Mouse (Mus musculus): ENCODE measurements around the gene Strn4.

Gene Strn4

DNA sequence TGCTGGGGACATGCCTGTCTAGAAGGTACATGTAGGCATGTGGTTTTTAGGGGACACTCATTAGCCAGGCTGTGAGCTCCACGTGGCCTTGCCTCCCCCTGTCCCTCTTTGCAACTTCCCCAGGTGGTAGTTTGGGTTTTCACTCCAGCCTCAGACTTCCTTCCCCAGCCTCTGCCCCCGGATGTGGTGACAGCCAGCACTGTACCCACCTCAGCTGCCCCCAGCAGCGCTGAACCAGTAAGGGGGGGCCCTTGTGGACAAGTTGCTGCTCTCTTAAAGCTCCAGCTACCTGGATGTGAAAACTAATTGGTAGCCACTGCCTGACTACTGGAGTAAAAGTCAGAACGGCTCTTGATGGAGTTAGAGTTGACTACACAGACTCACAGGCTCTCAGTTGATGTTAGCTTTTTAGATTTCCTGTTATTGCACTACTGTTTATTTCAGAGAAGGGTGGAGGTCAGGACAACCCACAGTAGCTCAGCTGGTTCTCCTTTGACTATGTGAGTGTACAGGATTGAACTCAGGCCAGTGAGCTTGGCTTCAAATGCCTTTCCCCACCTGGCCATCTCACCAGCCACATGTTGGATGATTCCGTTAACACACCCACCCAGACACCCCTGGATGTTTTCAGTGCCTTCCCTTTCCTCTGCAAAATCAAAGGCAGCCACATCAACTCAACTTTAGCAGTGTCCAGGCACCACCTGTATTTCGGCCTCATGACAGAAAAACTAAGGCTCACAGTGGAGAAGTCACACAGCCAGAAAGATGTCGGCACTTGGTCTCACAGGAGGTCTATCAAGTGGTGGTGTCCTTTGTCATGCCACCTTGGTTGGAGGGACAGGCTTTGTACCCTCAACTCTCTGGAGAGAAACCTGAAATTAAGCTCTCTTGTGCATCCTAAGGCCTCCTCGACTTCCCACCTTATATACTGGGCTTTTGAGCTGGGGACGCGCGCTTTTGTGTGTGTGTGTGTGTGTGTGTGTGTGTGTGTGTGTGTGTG, 26.2 kb downstream of the Strn4 start:
- DNase-seq (ENCODE audit: low spot score in 2 of 2) = peak; percentile 65 to 80

DNA sequence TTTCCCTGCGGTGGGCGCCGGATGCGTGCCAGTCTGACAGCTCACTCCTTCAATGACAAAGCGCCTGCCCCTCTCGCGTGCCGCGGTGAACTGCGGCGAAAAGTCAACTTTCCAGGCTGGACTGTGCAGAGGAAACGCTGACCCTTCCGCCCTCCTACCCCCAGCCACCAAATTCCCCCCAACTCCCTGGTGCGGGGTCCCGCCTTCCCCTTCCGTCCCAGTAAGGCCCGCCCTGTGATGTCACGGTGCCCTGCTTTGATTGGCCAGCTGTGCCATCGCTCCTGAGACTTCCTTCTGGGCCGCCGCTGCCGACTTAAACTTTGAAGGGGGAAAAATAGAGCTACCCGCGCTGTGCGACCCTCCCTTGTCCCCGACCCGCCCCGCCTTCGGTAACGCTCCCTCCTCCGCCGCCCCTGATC, 27.0 kb downstream of the Strn4 start, which contains the start of gene Prkd2:
Gene Prkd2 (plus strand): TSS at position 258 of the 419 bp plus-strand sequence.
- DNase-seq (ENCODE audit: low spot score in 2 of 2) = peak; percentile 86 to 94

DNA sequence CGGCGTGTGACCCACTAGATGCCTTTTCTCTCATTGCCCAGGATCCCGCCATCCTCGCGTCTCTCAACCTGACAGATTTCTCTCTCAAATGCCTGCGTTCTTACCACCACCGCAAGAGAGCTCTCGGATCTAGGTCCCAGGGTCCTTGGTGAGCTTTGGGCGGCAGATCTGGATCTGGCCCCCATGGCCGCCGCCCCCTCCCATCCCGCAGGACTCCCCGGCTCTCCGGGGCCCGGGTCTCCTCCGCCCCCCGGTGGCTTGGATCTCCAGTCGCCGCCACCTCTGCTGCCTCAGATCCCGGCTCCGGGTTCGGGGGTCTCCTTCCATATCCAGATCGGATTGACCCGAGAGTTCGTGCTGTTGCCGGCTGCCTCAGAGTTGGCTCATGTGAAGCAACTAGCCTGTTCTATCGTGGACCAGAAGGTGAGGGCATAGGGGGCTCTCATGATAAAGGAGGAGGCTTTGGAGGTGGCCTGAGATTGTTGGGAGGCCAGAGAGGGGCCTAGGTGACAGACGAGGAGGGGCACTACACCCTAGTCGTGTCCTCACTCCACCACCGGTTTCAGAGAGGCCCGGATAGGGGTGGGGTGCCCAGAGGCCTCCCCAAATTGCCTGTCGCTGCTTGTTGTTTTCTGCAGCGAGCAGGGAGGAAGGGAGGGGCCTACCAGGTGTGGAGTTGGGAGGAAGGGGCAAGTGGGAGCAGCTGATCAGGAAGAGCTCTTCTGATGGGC, 27.9 kb downstream of the Strn4 start:
- peak; percentile 54 to 80 for DNase-seq (ENCODE audit: low spot score in 2 of 2)

GRCm38 (mm10) chr7:16844696-16845071, 29.0 kb downstream of the Strn4 start:
- no peak for DNase-seq (ENCODE audit: low spot score in 2 of 2)

GRCm38 (mm10) chr7:16845072-16845819, 29.6 kb downstream of the Strn4 start:
- DNase-seq (ENCODE audit: low spot score in 2 of 2) = peak in 1 of 2 experiments; percentile 43

DNA sequence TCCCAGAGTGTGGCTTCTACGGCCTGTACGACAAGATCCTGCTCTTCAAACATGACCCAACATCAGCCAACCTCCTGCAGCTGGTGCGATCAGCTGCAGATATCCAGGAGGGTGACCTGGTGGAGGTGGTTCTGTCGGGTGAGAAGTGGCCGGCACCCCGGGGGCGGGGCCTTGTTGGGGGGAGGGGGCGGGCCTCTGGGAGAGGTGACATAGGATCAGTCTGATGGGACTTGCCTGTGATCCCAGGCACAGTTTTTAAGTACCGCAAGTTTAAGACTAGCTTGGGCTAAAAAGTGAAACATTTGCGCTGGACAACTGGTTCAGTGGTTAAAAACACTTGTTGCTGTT, 30.1 kb downstream of the Strn4 start:
- DNase-seq (ENCODE audit: low spot score in 2 of 2) = peak in 1 of 2 experiments; percentile 16

DNA sequence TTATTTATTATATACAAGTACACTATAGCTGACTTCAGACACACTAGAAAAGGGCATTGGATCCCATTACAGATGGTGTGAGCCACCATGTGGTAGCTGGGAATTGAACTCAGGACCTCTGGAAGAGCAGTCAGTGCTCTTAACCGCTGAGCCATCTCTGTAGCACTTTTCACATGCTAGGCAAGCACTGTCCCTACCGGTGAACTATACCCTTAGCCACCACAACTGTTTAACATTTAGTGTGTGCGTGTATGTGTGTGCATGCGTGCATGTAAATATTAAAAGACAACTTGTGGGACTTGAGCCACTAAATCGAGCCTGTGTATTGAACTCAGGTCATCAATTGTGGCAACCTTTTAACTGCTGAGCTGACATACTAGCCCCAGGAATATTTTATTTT, 31.1 kb downstream of the Strn4 start:
- DNase-seq (ENCODE audit: low spot score in 2 of 2) = no peak

DNA sequence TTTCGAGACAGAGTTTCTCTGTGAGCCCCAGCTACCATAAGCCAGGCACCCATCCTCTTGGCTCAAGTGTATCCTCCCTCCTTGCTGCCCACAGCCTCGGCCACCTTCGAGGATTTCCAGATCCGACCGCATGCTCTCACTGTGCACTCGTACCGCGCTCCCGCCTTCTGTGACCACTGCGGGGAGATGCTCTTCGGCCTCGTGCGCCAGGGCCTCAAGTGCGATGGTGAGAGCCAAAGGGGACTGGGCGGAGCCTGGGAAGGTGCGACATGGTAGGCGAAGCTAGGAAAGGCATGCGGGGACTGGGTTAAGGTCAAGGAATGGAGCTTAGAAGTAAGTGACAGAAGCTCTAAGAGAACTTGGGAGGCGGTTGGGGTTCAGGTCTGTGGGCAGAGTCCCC, 31.8 kb downstream of the Strn4 start:
- no peak for DNase-seq (ENCODE audit: low spot score in 2 of 2)

DNA sequence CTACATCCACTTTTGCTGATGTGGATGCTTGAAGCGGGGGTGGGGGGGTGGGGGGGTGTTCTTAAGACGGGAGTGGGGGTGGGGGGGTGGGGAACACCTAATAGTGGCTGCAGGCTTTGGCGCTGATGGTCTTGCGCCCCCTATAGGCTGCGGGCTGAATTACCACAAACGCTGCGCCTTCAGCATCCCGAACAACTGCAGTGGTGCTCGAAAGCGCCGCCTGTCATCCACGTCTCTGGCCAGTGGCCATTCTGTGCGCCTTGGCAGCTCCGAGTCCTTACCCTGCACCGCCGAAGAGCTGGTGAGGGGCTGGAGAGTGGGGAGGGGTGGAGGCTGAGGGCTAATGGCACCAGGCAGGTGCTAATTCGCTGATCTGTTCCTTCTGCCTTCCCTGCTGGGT, 32.9 kb downstream of the Strn4 start:
- DNase-seq (ENCODE audit: low spot score in 2 of 2) = peak in 1 of 2 experiments; percentile 81

DNA sequence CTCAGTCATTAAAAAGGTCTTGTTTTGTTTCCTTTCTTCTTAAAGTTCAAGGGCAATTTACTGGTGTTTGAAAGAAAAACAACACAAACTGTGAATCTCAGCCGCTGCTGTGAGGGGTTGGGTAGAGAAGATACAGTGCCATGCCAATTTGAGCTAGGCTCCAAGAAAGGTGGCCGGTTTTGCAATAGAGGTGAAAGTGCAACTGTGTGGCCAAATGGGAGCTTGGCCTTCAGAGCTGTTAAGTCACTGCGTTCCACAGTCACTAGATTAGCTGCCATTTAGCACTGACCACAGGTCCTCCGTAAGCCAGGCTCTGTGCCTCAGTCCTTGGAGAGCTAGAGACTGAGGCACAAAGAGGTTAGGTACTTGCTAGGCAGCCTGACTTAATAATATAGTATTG, 35.9 kb downstream of the Strn4 start:
- no peak for DNase-seq (ENCODE audit: low spot score in 2 of 2)

DNA sequence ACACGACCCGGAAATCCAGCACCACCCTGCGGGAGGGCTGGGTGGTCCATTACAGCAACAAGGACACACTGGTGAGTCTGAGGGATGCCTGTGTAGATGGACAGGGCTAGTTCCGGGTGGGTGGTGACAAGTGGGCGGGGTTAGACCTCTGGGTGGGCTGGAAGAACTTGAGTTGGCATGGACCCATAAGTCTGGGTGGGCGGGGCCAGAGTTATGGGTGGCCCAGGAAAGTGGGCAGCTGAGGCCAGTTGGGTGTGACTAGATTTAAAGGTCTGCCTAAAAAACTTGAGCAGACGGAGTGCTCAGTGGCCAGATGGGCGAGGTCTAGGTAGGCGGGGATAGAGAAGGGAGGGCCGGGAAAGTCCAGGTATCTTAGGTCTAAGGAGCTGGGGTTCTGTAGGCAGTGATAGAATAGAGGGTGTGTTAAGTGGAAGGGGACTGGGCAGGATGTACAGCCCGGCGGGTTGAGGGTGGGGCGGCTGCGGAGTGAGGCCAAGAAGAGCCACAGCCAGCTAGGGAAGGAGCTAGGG, 37.7 kb downstream of the Strn4 start:
- no peak for DNase-seq (ENCODE audit: low spot score in 2 of 2)

- peak; percentile 51 to 85 for DNase-seq (ENCODE audit: low spot score in 2 of 2)
These were observed 42.6 kb downstream of the Strn4 start for GRCm38 (mm10) chr7:16858336-16858735.

- DNase-seq (ENCODE audit: low spot score in 2 of 2) = peak; percentile 52 to 81
These were observed 44.4 kb downstream of the Strn4 start for GRCm38 (mm10) chr7:16859902-16860651.

DNA sequence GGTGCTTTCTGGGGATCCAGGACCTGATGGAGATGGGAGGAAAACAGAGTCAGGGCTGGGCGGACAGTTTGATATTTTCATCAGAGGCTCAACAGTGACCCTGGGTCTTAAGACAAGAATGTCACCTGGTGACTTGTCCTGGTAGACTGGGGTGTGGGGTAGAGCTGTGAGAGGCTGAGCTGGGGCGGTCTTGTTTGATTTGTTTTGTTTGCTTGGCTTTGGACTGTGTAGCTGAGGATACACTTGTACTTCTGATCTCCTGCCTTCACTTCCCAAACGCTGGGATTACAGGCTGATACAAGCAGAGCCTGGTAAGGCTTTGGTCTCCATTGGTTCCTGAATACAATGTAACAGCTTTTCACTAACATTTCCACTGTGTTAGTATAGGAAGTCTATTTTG, 51.8 kb downstream of the Strn4 start:
- no peak for DNase-seq (ENCODE audit: low spot score in 2 of 2)

DNA sequence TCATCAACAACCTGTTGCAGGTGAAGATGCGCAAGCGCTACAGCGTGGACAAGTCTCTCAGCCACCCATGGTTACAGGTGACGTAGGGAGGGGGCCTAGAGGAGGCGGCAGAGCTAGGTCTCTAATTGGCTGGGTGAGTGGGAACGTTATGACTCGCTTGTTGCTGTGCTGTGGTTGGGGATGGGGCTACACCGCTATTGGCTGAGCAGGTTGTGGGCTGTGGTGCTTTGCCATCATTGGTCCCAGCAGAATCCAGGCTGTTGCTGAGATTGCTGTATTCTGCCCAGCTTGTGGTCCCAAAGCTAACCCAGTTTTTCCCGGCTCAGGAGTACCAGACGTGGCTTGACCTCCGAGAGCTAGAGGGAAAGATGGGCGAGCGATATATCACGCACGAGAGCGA, 53.8 kb downstream of the Strn4 start:
- DNase-seq (ENCODE audit: low spot score in 2 of 2) = no peak

DNA sequence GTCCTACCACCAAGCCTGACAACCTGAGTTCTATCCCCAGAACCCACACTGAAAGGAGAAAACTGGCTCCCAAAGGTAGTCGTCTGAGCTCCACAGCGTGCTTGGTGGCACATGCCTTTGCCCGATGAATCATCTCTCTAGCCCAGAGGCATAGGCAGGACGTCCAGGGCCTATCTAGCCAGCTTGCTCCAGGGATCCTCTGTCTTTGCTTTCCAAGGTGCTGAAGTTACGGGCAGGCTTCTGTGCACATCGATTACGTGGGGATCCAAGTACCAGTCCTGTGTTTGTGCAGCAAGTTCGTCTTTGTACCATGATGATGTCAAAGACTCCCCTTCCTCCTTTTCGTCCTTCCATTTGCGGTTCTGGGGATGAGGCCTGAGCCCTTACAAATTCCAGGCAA, 55.9 kb downstream of the Strn4 start:
- no peak for DNase-seq (ENCODE audit: low spot score in 2 of 2)

DNA sequence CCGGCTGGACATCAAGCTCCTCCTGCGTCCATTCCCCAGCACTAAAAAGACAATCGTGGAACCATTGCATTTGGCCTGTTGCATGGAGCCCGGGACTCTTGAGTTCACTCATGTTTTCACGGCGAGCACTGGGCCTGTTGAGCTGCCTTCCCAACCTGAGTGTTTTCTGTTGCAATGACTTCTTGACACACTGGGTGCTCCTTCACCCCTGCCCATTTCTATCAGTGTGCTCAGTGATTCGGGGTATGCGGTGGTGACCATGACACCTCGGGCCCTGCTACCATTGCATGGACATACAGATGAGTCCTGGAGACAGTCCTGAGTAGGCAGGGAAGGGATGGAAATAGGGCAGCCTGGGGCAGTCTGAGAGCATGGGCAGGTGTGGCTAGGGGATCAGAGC, 56.8 kb downstream of the Strn4 start:
- no peak for DNase-seq (ENCODE audit: low spot score in 2 of 2)

DNA sequence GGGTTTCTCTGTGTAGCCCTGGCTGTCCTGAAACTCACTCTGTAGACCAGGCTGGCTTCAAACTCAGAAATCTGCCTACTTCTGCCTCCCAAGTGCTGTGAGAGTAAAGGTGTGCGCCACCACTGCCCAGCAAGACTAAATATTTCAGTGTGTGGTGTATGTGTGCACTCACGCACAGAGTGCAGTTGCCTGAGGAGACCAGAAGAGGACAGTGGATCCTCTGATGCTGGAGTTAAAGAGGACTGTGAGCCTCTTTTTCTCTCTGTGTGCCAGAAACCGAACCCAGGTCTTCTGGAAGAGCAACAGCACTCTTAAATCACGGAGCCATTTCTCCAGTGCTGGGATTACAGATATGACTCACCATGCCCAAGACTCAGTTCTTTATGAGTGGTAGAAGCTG, 57.7 kb downstream of the Strn4 start:
- DNase-seq (ENCODE audit: low spot score in 2 of 2) = no peak

- peak; percentile 77 to 93 for DNase-seq (ENCODE audit: low spot score in 2 of 2)
These were observed 58.5 kb downstream of the Strn4 start for GRCm38 (mm10) chr7:16874190-16874589.

DNA sequence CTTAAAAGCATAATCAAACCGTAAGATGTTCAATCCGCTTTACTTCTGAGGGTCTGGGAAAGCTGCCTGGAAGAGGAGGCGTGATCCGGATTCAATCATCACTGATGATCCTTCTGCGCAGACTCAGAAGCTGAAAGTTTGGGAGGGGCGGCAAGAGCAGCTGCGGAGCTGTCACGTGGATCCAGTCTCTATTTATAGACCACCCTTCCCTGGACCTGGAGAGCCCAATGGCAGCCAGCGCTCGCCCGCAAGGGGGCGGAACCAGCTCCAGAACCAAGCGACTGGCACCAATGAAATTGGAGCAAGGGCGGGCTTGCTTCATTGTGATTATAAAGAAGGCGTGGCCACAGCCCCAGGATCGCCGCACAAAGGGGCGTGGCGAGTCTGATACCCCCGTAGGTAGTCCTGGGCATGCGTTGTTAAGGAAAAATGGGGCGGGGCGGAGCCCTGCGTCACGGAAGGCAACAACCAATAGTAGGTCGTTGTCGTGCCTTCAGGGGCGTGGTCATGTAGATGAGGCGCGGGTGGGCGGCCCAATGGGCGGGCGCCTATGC, 59.1 kb downstream of the Strn4 start:
- DNase-seq (ENCODE audit: low spot score in 2 of 2) = peak; percentile 98

DNA sequence AGATGAGACGGTGACA, 59.4 kb downstream of the Strn4 start, which contains the start of gene Dact3:
Gene Dact3 (plus strand): TSS at position 8 of the 16 bp plus-strand sequence.
- DNase-seq (ENCODE audit: low spot score in 2 of 2) = no peak

Measured in spleen, postnatal 4 days (tissue).